Mouse (Mus musculus) cerebellum, adult (tissue): ENCODE measurements around the gene Vmn1r160.
"Not testable (repeated sequence)": the region's sequence is repeated elsewhere in the genome, so short reads cannot be mapped to it uniquely, and the experiment has no call there.

Experiments used
- ATAC-seq: cut with Nextera tagmentation; 2 replicates; pipeline ENCODE4 v1.9.2; 2017; ENCODE audit warnings: mild to moderate bottlenecking, moderate library complexity, mixed read lengths; ENCODE audit not compliant: insufficient number of reproducible peaks, low FRiP score, low TSS enrichment

Gene Vmn1r160

DNA sequence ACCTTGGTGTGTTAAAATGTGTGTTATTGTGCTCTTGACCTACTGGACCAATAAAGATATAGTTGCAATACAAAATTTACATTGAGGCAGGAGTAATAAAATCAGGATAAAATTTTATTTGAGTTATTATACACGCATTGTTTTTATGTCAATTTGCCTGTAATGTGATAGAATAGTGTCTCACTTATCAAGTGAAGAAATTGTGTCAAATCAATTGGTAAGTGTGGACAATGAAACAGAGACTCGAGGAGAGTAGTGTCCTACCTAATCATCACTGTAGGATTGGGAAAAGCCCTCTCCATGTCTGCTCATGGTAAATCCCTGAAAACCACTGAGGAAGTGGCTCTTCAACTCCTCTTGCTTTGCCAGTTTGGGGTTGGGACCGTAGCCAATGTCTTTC is at the start of gene Vmn1r160:
Vmn1r160 (plus strand) TSS at position 301 of the 400 bp plus-strand sequence.
- not testable (repeated sequence) for ATAC-seq

DNA sequence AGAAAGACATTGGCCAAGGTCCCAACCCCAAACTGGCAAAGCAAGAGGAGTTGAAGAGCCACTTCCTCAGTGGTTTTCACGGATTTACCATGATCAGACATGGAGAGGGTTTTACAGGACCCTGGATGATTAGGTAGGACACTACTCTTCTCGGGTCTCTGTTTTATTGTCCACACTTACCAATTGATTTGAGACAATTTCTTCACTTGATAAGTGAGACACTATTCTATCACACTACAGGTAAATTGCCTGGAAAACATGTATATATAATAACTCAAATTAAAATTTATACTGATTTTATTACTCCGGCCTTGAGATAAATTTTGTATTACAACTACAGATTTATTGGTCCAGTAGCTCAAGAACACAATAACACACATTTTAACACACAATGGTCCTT is 27.5 kb upstream of the Vmn1r160 start, which contains the start of gene Vmn1r159:
Vmn1r159 (minus strand) TSS at position 101 of the 400 bp plus-strand sequence.
- not testable (repeated sequence) for ATAC-seq
